Mouse (Mus musculus): ENCODE results near the gene Prdm11. TPM values are rescaled to one million over a fixed set of nuclear protein-coding genes. Genes with fewer than 3 reads are reported as not detected.
A peak's percentile ranks its signal among the peaks of the same experiment; 100 is the strongest.

Prdm11 gene
- polyA plus RNA-seq, 1 experiment from 2014 or later, result 2.4 TPM

- no peak for ATAC-seq (ENCODE audit: insufficient number of reproducible peaks, low FRiP score, low TSS enrichment, low read depth)
- Histone ChIP-seq H3K36me3 (ENCODE audit: control insufficient read depth, insufficient read depth, low read length) (peaks cover 8% of the 10 kb centered on the region), H3K9ac (ENCODE audit: low read length) (no peak overlapping the region), H3K27ac (replicated peaks; ENCODE audit: low read depth, low read length) (peak overlapping the region; percentile 36; the same call in 1 of the 2 replicates), H3K4me2 (ENCODE audit: low read depth, severe bottlenecking) (no peak overlapping the region), H3K27me3 (ENCODE audit: control insufficient read depth, insufficient read depth, low read length) (no peaks in the 10 kb centered on the region), H3K9me3 (ENCODE audit: control insufficient read depth, low read length) (no peaks in the 10 kb centered on the region), H3K4me1 (ENCODE audit: control insufficient read depth, insufficient read depth, low read length) (peaks cover 16% of the 10 kb centered on the region), H3K4me3 (ENCODE audit: low read depth, low read length) (no peak overlapping the region)
- DNase-seq (ENCODE audit: low spot score), result no peak
- WGBS, result 73% methylated on average over 7 of the region's 7 CpGs
Observed at GRCm38 (mm10) chr2:92987108-92987618, 58.8 kb downstream of the Prdm11 start.

- Histone ChIP-seq H3K27ac (replicated peaks; ENCODE audit: low read depth, low read length) (no peak overlapping the region; the same call in 1 of the 2 replicates), H3K4me2 (ENCODE audit: low read depth, severe bottlenecking) (no peak overlapping the region), H3K36me3 (ENCODE audit: control insufficient read depth, insufficient read depth, low read length) (peaks cover 5% of the 10 kb centered on the region), H3K4me3 (ENCODE audit: low read depth, low read length) (no peak overlapping the region), H3K9me3 (ENCODE audit: control insufficient read depth, low read length) (no peaks in the 10 kb centered on the region), H3K27me3 (ENCODE audit: control insufficient read depth, insufficient read depth, low read length) (no peaks in the 10 kb centered on the region), H3K9ac (ENCODE audit: low read length) (no peak overlapping the region), H3K4me1 (ENCODE audit: control insufficient read depth, insufficient read depth, low read length) (peaks cover 16% of the 10 kb centered on the region)
- WGBS, result 54% methylated on average over 7 of the region's 7 CpGs
- DNase-seq (ENCODE audit: low spot score) (no peak), ATAC-seq (ENCODE audit: insufficient number of reproducible peaks, low FRiP score, low TSS enrichment, low read depth) (no peak)
Observed at GRCm38 (mm10) chr2:92985600-92985999, 60.4 kb downstream of the Prdm11 start.

GRCm38 (mm10) chr2:92985171-92985570 lies 60.8 kb downstream of the Prdm11 start:
- no peaks in the 10 kb centered on the region for H3K27me3 ChIP-seq (ENCODE audit: control insufficient read depth, insufficient read depth, low read length)
- peaks cover 16% of the 10 kb centered on the region for H3K4me1 ChIP-seq (ENCODE audit: control insufficient read depth, insufficient read depth, low read length)
- no peak overlapping the region for H3K9ac ChIP-seq (ENCODE audit: low read length)
- WGBS, result 89% methylated on average over 2 of the region's 2 CpGs
- no peak overlapping the region for H3K27ac ChIP-seq (replicated peaks; ENCODE audit: low read depth, low read length)
- H3K4me3 ChIP-seq (ENCODE audit: low read depth, low read length), result no peak overlapping the region
- H3K9me3 ChIP-seq (ENCODE audit: control insufficient read depth, low read length), result no peaks in the 10 kb centered on the region
- DNase-seq (ENCODE audit: low spot score), result no peak
- H3K4me2 ChIP-seq (ENCODE audit: low read depth, severe bottlenecking), result no peak overlapping the region
- no peak for ATAC-seq (ENCODE audit: insufficient number of reproducible peaks, low FRiP score, low TSS enrichment, low read depth)
- peaks cover 5% of the 10 kb centered on the region for H3K36me3 ChIP-seq (ENCODE audit: control insufficient read depth, insufficient read depth, low read length)

GRCm38 (mm10) chr2:92984321-92985108 lies 61.5 kb downstream of the Prdm11 start:
- Histone ChIP-seq H3K4me1 (ENCODE audit: control insufficient read depth, insufficient read depth, low read length) (peaks cover 16% of the 10 kb centered on the region), H3K36me3 (ENCODE audit: control insufficient read depth, insufficient read depth, low read length) (peaks cover 5% of the 10 kb centered on the region)
- ATAC-seq (ENCODE audit: insufficient number of reproducible peaks, low FRiP score, low TSS enrichment, low read depth), result no peak

GRCm38 (mm10) chr2:92983273-92983620 lies 62.7 kb downstream of the Prdm11 start:
- no peaks in the 10 kb centered on the region for H3K27me3 ChIP-seq (ENCODE audit: control insufficient read depth, insufficient read depth, low read length)
- DNase-seq (ENCODE audit: low spot score) (no peak), ATAC-seq (ENCODE audit: insufficient number of reproducible peaks, low FRiP score, low TSS enrichment, low read depth) (no peak)
- WGBS, result 85% methylated on average over 4 of the region's 4 CpGs
- no peak overlapping the region for H3K27ac ChIP-seq (replicated peaks; ENCODE audit: low read depth, low read length)
- no peak overlapping the region for H3K9ac ChIP-seq (ENCODE audit: low read length)
- peaks cover 9% of the 10 kb centered on the region for H3K4me1 ChIP-seq (ENCODE audit: control insufficient read depth, insufficient read depth, low read length)
- H3K4me3 ChIP-seq (ENCODE audit: low read depth, low read length), result no peak overlapping the region
- no peaks in the 10 kb centered on the region for H3K9me3 ChIP-seq (ENCODE audit: control insufficient read depth, low read length)
- H3K36me3 ChIP-seq (ENCODE audit: control insufficient read depth, insufficient read depth, low read length), result peaks cover 5% of the 10 kb centered on the region; the same call in 1 of the 2 replicates
- no peak overlapping the region for H3K4me2 ChIP-seq (ENCODE audit: low read depth, severe bottlenecking)

More at GRCm38 (mm10) chr2:92984321-92985108, 61.5 kb downstream of the Prdm11 start:
- Histone ChIP-seq H3K9me3 (ENCODE audit: control insufficient read depth, low read length) (no peaks in the 10 kb centered on the region), H3K4me3 (ENCODE audit: low read depth, low read length) (no peak overlapping the region), H3K4me2 (ENCODE audit: low read depth, severe bottlenecking) (no peak overlapping the region), H3K9ac (ENCODE audit: low read length) (no peak overlapping the region), H3K27ac (replicated peaks; ENCODE audit: low read depth, low read length) (no peak overlapping the region), H3K27me3 (ENCODE audit: control insufficient read depth, insufficient read depth, low read length) (no peaks in the 10 kb centered on the region)
- WGBS, result 90% methylated on average over 7 of the region's 7 CpGs
- DNase-seq (ENCODE audit: low spot score), result no peak

- no peak overlapping the region for H3K4me2 ChIP-seq (ENCODE audit: low read depth, severe bottlenecking)
- no peaks in the 10 kb centered on the region for H3K9me3 ChIP-seq (ENCODE audit: control insufficient read depth, low read length)
- peaks cover 3% of the 10 kb centered on the region; the same call in 1 of the 2 replicates for H3K4me1 ChIP-seq (ENCODE audit: control insufficient read depth, insufficient read depth, low read length)
- H3K36me3 ChIP-seq (ENCODE audit: control insufficient read depth, insufficient read depth, low read length), result peaks cover 5% of the 10 kb centered on the region; the same call in 1 of the 2 replicates
- 64% methylated on average over 8 of the region's 8 CpGs for WGBS
- H3K27me3 ChIP-seq (ENCODE audit: control insufficient read depth, insufficient read depth, low read length), result no peaks in the 10 kb centered on the region
- no peak overlapping the region for H3K9ac ChIP-seq (ENCODE audit: low read length)
- DNase-seq (ENCODE audit: low spot score), result no peak
- H3K27ac ChIP-seq (replicated peaks; ENCODE audit: low read depth, low read length), result no peak overlapping the region
- no peak for ATAC-seq (ENCODE audit: insufficient number of reproducible peaks, low FRiP score, low TSS enrichment, low read depth)
- no peak overlapping the region for H3K4me3 ChIP-seq (ENCODE audit: low read depth, low read length)
Observed at GRCm38 (mm10) chr2:92982591-92983272, 63.2 kb downstream of the Prdm11 start.

- no peak for DNase-seq (ENCODE audit: low spot score)
- no peak overlapping the region for H3K27ac ChIP-seq (replicated peaks; ENCODE audit: low read depth, low read length)
- no peaks in the 10 kb centered on the region for H3K9me3 ChIP-seq (ENCODE audit: control insufficient read depth, low read length)
- no peak for ATAC-seq (ENCODE audit: insufficient number of reproducible peaks, low FRiP score, low TSS enrichment, low read depth)
- peaks cover 2% of the 10 kb centered on the region; the same call in 1 of the 2 replicates for H3K36me3 ChIP-seq (ENCODE audit: control insufficient read depth, insufficient read depth, low read length)
- H3K4me1 ChIP-seq (ENCODE audit: control insufficient read depth, insufficient read depth, low read length), result no peaks in the 10 kb centered on the region
- H3K4me2 ChIP-seq (ENCODE audit: low read depth, severe bottlenecking), result no peak overlapping the region
- no peaks in the 10 kb centered on the region for H3K27me3 ChIP-seq (ENCODE audit: control insufficient read depth, insufficient read depth, low read length)
- no peak overlapping the region for H3K9ac ChIP-seq (ENCODE audit: low read length)
- WGBS, result 88% methylated on average over 10 of the region's 10 CpGs
- H3K4me3 ChIP-seq (ENCODE audit: low read depth, low read length), result no peak overlapping the region
Observed at GRCm38 (mm10) chr2:92980165-92980564, 65.8 kb downstream of the Prdm11 start.

- H3K36me3 ChIP-seq (ENCODE audit: control insufficient read depth, insufficient read depth, low read length), result peaks cover 20% of the 10 kb centered on the region; the same call in 1 of the 2 replicates
- no peak overlapping the region for H3K4me3 ChIP-seq (ENCODE audit: low read depth, low read length)
- H3K9ac ChIP-seq (ENCODE audit: low read length), result no peak overlapping the region
- no peak overlapping the region for H3K4me2 ChIP-seq (ENCODE audit: low read depth, severe bottlenecking)
- H3K27me3 ChIP-seq (ENCODE audit: control insufficient read depth, insufficient read depth, low read length), result no peaks in the 10 kb centered on the region
- ATAC-seq (ENCODE audit: insufficient number of reproducible peaks, low FRiP score, low TSS enrichment, low read depth) (no peak), DNase-seq (ENCODE audit: low spot score) (no peak)
- H3K4me1 ChIP-seq (ENCODE audit: control insufficient read depth, insufficient read depth, low read length), result no peaks in the 10 kb centered on the region
- 80% methylated on average over 14 of the region's 14 CpGs for whole genome bisulfite sequencing
- H3K9me3 ChIP-seq (ENCODE audit: control insufficient read depth, low read length), result no peaks in the 10 kb centered on the region
- H3K27ac ChIP-seq (replicated peaks; ENCODE audit: low read depth, low read length), result no peak overlapping the region
Observed at GRCm38 (mm10) chr2:92975031-92975790, 70.8 kb downstream of the Prdm11 start.

Measured in limb, embryonic 11.5 days (tissue).